Mouse (Mus musculus) hindbrain, embryonic 15.5 days (tissue): ENCODE results near the gene 5730522E02Rik. TPM values are rescaled to one million over a fixed set of nuclear protein-coding genes. Genes with fewer than 3 reads are reported as not detected.
A peak's percentile ranks its signal among the peaks of the same experiment; 100 is the strongest.

Source experiments
- ATAC-seq: fragments of 200-750 bp; cut with Nextera tagmentation; 2 replicates; pipeline ENCODE4 v1.8.0; 2017; ENCODE audit warnings: low read depth, moderate number of reproducible peaks, moderate TSS enrichment; ENCODE audit not compliant: low FRiP score
- H3K27ac ChIP-seq: fragments of 300-500 bp; sonication (generic); replicated peaks from 2 replicates; pipeline ENCODE4 v1.5.1; 2015; ENCODE audit warnings: mild to moderate bottlenecking, inconsistent platforms
- H3K27me3 ChIP-seq: fragments of 300-500 bp; sonication (generic); 2 replicates; pipeline ENCODE4 v1.6.1; 2015; ENCODE audit warnings: control low read depth, inconsistent platforms
- H3K36me3 ChIP-seq: fragments of 300-500 bp; sonication (generic); 2 replicates; pipeline ENCODE4 v1.6.1; 2015; ENCODE audit warnings: control low read depth, inconsistent platforms
- H3K4me1 ChIP-seq: fragments of 300-500 bp; sonication (generic); replicated peaks from 2 replicates; pipeline ENCODE4 v1.6.1; 2015; ENCODE audit warnings: control low read depth, inconsistent platforms
- H3K4me2 ChIP-seq: fragments of 300-500 bp; sonication (generic); 2 replicates; pipeline ENCODE4 v1.6.1; 2015; ENCODE audit warnings: moderate library complexity, mild to moderate bottlenecking, inconsistent platforms
- H3K4me3 ChIP-seq: fragments of 300-500 bp; sonication (generic); 2 replicates; pipeline ENCODE4 v1.5.1; 2015; ENCODE audit warnings: mild to moderate bottlenecking, inconsistent platforms
- H3K9ac ChIP-seq: fragments of 300-500 bp; sonication (generic); 2 replicates; pipeline ENCODE4 v1.6.1; 2015; ENCODE audit warnings: inconsistent platforms
- H3K9me3 ChIP-seq: fragments of 300-500 bp; sonication (generic); 2 replicates; pipeline ENCODE4 v1.6.1; 2016; ENCODE audit warnings: control low read depth, inconsistent platforms
- WGBS: fragments of 180-500 bp; shearing (Covaris S2); methylation state at CpG from one replicate; pipeline ENCODE4 v1.1.7; 2015; 5-methylcytosine and 5-hydroxymethylcytosine counted together
- microRNA-seq: library from miRNA; unstranded; fragments of <30 nt; microRNA quantifications from one replicate; pipeline ENCODE4, GENCODE M21; 2016
- polyA plus RNA-seq: library from polyadenylated mRNA; unstranded; fragments of >200 nt; fragmentation: Nextera tagmentation; extraction: Ambion mirVana; gene quantifications from 2 replicates; pipeline ENCODE4 v1.2.1, GENCODE M21; 2015

Gene 5730522E02Rik
- polyA plus RNA-seq, 1 experiment from 2014 or later = 13.9 TPM

- no peak overlapping the region for H3K4me3 ChIP-seq
- ATAC-seq = no peak; the same call in 1 of the 2 replicates
- no peaks in the 10 kb centered on the region for H3K27me3 ChIP-seq
- no peaks in the 10 kb centered on the region for H3K36me3 ChIP-seq
- H3K9me3 ChIP-seq = no peaks in the 10 kb centered on the region
- WGBS = 8% methylated on average over 3 of the region's 3 CpGs
- H3K4me1 ChIP-seq = peaks cover 5% of the 10 kb centered on the region; the same call in 1 of the 2 replicates
- H3K27ac ChIP-seq = no peak overlapping the region
- no peak overlapping the region for H3K9ac ChIP-seq
- no peak overlapping the region for H3K4me2 ChIP-seq
Observed at GRCm38 (mm10) chr11:25592268-25592667, 618.3 kb downstream of the 5730522E02Rik start.

DNA sequence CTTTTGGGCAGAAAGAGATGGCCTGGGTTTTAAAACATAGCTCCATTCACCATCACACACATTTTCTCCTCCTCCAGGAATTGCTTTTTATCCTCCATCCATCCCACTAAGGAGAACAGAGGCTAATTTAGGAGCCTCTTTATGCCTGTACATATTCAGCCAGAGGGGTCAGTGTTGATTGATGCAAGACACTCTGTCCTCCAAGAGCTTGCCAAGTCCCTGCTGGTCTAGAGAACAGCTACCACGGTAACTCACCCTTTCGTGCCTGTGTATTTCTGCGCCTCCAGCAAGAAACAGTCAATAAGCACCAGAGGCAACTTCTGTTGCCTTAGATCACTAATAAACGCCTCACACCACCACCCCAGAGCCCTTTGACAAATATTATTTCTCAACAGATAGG is 620.3 kb downstream of the 5730522E02Rik start:
- H3K9me3 ChIP-seq = no peaks in the 10 kb centered on the region
- 43% methylated on average over 4 of the region's 4 CpGs for WGBS
- H3K27ac ChIP-seq = no peak overlapping the region
- H3K4me2 ChIP-seq = no peak overlapping the region
- no peak overlapping the region for H3K9ac ChIP-seq
- H3K36me3 ChIP-seq = no peaks in the 10 kb centered on the region
- H3K4me3 ChIP-seq = no peak overlapping the region
- peak; percentile 56; the same call in 1 of the 2 replicates for ATAC-seq
- H3K4me1 ChIP-seq = peaks cover 5% of the 10 kb centered on the region; the same call in 1 of the 2 replicates
- H3K27me3 ChIP-seq = no peaks in the 10 kb centered on the region

DNA sequence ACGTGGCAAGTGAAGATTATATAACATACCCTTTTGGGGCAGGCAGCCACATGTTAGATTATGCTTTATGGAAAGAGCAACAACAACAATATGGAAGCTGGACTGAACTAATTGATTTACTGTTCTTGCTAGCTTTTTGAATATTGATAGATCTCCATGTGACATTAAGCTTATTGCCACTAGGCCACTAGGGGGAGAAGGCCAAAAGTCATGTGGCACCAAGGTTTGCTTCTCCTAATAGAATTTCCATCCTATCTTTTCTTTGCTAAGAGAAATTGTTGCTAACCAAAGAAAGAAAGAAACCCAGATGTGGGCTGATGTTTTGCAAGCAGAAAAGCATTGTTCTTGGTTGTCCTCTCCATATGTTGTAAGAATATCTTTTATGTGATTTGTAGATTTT is 621.1 kb downstream of the 5730522E02Rik start:
- Histone ChIP-seq H3K9ac (no peak overlapping the region), H3K4me1 (peaks cover 5% of the 10 kb centered on the region; the same call in 1 of the 2 replicates), H3K4me3 (no peak overlapping the region), H3K36me3 (no peaks in the 10 kb centered on the region), H3K27me3 (no peaks in the 10 kb centered on the region), H3K4me2 (no peak overlapping the region), H3K9me3 (no peaks in the 10 kb centered on the region), H3K27ac (no peak overlapping the region)
- no peak for ATAC-seq
- WGBS = 70% methylated on average over 1 of the region's 1 CpGs

DNA sequence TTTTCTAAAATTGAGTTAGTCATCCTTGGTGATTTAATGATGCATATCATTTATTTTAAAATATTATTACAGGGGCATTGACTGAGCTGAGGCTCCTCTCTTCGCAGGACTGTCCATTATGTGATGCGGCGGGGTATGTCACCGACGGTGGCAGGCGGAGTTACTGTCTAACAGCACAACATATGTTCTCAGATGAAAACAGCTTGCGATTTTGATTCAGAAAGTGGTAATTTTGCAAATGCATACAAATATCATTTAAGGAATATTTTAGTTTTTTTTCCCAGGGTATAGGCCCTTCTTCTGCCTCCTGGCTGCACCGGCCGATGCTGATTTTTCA is 636.5 kb downstream of the 5730522E02Rik start:
- no peaks in the 10 kb centered on the region for H3K27me3 ChIP-seq
- H3K27ac ChIP-seq = no peak overlapping the region
- H3K36me3 ChIP-seq = no peaks in the 10 kb centered on the region
- 74% methylated on average over 9 of the region's 9 CpGs for WGBS
- H3K9me3 ChIP-seq = no peaks in the 10 kb centered on the region
- H3K4me2 ChIP-seq = no peak overlapping the region
- H3K4me3 ChIP-seq = no peak overlapping the region
- H3K4me1 ChIP-seq = peaks cover 5% of the 10 kb centered on the region; the same call in 1 of the 2 replicates
- ATAC-seq = no peak
- H3K9ac ChIP-seq = no peak overlapping the region

GRCm38 (mm10) chr11:25573408-25574128 is 637.0 kb downstream of the 5730522E02Rik start:
- ATAC-seq = 0 out of 2 replicates have a peak, but pooled peaks have one; percentile 61
- Histone ChIP-seq H3K9me3 (no peaks in the 10 kb centered on the region), H3K27ac (no peak overlapping the region), H3K9ac (no peak overlapping the region), H3K4me2 (no peak overlapping the region), H3K4me1 (peaks cover 5% of the 10 kb centered on the region; the same call in 1 of the 2 replicates), H3K4me3 (no peak overlapping the region), H3K27me3 (no peaks in the 10 kb centered on the region), H3K36me3 (no peaks in the 10 kb centered on the region)
- 36% methylated on average over 7 of the region's 7 CpGs for WGBS

- no peak overlapping the region for H3K4me2 ChIP-seq
- no peak for ATAC-seq
- peaks cover 5% of the 10 kb centered on the region; the same call in 1 of the 2 replicates for H3K4me1 ChIP-seq
- H3K9me3 ChIP-seq = no peaks in the 10 kb centered on the region
- H3K4me3 ChIP-seq = no peak overlapping the region
- H3K27me3 ChIP-seq = no peaks in the 10 kb centered on the region
- no peak overlapping the region for H3K27ac ChIP-seq
- 80% methylated on average over 2 of the region's 2 CpGs for WGBS
- no peaks in the 10 kb centered on the region for H3K36me3 ChIP-seq
- no peak overlapping the region for H3K9ac ChIP-seq
Observed at GRCm38 (mm10) chr11:25571396-25571795, 639.2 kb downstream of the 5730522E02Rik start.

Small RNA genes lying within 50 kb of the gene (microRNA-seq; reads per million reads assigned to microRNA genes)
- gene Mir6372 = not detected

Other genes starting within 250 kb of the 5730522E02Rik start
- gene Fancl, start 175.4 kb upstream of the 5730522E02Rik start, polyA plus RNA-seq = 13.5 and 15.9 TPM in 2 replicates